Mouse (Mus musculus) lung, postnatal 25 days (tissue): ENCODE measurements around the gene Tmem82.

Experiments used
- DNase-seq: peaks from one replicate; pipeline ENCODE4 v3.0.0; 2022; ENCODE audit warnings: low spot score

Tmem82 gene

DNA sequence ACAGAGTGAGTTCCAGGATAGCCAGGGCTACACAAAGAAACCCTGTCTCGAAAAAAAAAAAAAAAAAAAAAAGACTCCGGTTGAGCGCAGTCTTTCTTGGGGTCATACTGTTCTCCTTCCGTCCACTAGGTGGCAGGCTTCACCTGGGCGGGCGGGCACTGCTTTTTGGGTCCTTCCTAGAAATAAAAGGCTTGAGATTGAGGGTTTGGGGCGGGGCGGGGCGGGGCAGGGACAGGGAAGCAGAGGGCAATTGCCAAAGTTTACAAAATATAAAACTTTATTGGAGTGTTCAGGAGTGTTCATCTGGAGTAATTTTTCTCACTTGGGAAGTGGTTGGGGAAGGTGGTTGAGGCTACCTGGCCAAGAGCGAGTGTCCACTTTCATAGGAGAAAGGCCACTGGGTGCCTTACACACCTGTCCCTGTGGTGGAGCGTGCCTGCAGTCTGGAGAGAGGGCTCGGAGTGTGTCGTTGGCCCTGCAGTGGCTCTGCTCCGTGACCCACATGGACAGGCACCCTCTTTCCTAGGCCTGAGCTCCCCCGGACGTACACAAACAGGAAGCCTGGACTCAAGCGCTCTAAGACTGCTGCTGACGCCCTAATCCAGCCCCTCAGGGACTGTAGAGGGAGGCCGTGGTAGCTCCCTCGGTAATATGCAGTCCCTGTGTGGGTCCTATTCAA is at the start of gene Tmem82:
TSS of gene Tmem82 (minus strand) at position 69 of the 679 bp plus-strand sequence.
- DNase-seq = peak; percentile 78

DNA sequence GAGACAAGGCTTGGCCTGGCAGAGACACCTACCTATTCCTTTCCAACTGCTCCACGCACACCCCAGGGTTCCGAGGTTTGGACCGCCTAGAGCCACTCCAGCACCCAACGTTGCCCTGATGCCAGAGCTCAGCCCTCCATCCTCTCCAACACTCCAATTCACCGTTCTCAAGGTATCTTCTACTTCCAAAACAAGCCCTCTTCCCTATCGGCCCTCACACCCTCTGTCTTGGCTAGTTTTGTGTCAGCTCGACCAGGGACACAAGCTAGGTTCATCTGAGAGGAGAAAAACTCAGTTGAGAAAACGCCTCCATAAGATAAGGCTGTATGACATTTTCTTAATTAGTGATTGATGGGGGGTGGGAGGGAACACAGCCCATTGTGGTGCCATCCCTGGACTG is 46.4 kb upstream of the Tmem82 start, which contains the start of gene Plekhm2:
TSS of gene Plekhm2 (minus strand) at position 101 of the 400 bp plus-strand sequence.
- DNase-seq = no peak

DNA sequence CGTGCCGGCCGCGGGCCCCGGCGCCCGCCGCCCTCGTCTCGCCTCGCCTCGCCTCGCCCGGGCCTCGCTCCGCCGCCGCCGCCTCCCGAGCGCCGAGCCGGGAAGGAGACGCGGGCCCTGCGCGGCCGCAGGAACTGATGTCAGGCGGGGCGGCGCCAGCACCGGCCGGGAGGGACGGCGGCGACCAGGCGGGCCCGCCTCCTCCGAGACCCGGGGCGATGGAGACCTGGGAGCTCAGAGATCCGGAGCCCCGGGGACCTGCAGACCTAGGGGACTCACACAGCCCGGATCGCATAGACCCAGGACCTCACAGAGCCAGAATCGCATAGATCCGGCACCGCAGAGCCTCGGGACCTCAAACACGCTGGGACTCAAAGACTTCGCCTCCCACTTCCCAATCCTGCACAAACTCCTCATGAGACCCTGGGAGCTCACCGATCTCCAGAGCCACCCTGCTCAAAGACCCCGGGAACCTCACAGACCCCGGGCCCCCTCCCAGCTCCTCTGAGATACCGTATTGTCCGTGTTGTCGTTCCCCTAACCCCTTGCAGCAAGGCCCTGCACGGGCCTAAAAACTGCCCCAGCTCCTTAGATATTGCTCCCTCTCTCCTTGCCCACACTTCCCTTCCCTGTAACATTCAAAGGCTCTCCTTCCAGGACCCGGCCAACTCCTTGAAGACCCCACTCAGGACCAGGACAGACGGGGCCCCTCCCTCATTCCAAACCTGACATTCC is 45.7 kb upstream of the Tmem82 start:
- DNase-seq = peak; percentile 74

DNA sequence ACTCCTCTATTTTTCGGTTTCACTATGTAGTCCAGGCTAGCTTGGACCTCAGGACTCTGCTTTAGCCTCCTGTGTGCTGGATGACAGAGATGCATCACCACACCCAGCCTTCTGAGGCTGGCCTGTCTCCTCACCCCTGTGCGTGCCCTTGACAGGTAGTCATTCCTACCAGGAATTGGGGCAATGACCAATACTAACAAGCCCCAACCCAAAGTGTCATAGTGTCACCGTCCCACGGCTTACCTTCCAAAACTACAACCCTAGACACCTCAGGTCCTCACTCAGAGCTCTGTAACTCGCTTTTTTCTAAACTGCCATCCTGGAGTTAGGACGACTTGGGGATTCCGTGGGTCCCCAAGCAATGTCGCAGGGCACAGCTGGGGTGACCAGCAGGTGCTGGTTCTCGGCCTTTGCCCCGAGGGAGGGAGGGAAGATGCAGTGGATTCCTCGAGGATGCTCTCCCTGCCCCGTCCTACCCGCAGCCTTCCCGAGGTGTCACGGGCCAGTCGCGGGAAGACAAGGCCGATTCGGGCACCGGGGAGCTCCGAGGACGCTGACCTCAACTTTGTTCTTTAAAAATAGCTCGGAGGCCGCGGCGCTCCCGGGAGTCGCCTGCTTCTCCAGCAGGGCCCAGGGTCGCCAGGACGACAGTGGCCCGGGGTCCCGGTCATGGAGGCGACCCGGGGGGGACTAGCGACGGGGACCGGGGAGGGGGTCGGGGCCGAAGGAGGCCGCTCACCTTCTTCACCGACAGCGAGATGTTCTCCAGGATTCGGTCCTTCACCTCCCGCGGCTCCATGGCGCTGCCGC is 44.9 kb upstream of the Tmem82 start:
- no peak for DNase-seq

DNA sequence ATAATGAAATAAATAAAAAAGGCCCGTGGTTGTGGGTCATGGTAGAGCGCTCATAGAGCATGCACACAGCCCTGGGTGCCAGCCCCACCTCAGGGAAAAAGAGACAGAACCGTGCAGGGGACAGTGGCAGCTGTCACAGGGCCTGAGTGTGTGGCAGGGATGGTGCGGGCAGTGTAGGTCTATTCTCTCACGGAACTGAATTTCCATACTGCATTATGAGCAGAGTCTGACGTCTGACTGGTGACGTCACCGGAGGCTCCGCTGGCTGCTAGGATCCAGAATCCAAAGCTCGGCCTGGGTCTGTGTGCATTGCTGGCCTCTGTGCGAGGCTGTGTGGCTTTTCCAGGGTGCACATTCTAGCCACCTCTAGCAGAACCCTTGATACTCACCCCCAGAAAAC is 42.5 kb upstream of the Tmem82 start:
- no peak for DNase-seq

- no peak for DNase-seq
Measured at GRCm38 (mm10) chr4:141659739-141660138, 41.3 kb upstream of the Tmem82 start.

DNA sequence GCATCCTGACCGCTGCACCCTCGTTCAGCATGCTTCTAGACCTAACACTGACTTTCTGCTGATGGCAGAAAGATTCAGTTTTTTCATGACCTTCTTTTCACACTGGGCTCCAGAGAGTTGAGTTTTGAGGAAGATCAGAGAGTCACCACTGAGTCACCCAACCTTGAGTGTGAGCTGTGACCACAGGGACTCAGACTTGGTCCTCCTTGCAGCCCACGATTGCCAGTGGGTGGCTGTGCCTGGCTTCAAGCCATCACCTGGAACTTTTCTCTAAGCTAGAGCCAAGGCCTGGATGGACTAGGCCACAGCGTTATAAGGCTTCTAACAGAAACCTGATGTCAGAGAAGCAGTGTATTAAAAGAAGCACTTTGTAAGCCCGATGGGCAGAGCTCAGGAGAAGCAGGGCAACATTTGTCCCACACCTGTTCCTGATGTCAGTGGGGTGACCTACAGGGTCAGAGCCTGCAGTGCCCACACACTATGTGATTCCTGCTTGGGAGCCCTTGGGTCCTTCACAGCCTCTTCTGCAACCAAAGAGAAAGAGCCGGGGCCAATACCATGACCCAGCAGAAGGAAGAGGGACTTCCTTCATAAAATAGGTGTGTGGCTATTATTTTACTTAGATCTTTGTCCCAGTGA is 40.5 kb upstream of the Tmem82 start:
- no peak for DNase-seq

DNA sequence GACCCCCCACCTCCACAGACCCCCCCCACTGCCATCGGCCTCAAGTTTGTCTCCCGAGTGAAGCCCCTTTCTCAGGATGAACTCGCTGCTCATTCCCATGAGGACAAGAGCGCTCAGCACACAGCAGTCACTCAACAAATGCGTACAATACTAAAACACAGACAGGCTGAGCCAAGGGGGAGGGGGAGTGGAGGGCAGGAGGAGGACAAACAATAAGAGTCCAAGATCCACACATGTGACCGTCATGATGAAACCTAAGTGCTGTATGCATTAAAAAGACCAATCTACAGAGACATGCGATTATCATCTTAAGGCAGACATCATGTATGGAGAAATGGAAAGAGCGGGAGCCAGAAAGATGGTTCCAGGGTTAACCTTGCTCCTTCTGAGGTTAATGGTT is 38.5 kb upstream of the Tmem82 start:
- DNase-seq = no peak

DNA sequence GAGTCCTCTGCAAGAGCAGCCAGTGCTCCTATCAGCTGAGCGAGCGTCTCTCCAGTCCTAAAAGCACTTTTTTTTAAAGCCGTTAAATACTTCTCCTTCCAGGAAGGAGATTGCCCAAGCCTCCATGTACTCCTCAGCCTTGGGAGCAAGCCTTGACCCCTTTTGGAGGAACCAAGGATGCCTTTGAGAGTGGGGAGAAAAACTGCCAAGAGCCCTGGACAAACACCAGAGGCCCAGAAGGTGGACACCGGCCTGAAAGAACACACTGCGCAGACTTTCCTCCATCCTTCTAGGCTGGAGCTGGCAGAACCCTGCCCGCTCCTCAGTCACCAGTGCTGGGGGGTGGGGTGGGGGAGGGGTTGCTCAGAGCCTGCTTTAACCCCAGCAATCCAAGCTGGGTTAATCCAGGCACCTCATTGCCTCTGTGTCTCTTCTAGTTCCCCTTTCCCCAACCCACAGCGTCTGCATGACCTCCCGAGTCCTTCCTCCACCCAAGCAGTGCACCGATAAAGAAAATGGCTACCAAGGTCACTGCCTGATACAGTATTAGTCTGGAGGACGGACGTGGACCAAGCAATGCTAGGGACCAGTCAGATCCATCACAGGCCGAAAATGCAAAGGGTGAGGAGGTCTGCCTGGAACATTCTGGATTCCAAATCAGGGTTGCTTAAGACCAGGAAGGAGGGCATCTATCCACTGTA is 37.6 kb upstream of the Tmem82 start:
- peak; percentile 83 for DNase-seq

DNA sequence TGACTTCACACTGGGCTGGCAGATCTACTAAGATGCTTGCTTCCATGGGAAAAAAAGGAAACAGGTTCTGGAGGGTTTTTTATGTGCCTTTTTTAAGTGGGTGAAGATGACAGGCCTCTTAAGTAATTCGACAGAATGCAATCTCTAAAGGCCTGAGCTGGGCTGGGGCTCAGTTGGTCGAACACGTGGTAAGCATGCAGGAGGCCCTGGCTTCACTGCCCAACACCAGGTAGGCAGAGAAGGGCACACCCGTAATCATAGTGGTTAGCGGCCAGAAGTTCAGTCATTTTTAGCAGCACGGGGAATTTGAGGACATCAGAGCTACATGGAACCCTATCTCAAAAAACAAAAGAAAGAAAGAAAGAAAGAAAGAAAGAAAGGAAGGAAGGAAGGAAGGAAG is 36.1 kb upstream of the Tmem82 start:
- DNase-seq = no peak

DNA sequence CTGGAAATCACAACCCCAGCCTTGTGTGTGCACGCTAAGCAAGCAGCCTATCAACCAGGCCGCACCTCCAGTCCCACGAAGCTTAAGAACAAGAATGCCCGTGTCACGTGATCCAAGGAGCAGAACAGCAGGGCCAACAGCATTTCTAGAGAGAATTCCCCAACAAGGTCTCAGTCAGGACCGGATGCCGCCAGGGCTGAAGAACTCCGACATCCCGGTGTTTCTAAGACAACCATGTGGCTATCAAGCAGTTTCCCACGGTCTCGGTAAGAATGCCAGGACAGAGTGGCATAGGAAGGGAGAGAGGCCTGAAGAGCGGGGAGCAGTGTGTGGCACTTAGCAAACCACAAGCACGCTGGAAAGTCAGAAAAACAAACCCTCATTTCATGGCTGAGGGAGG is 35.4 kb upstream of the Tmem82 start:
- DNase-seq = peak; percentile 54

DNA sequence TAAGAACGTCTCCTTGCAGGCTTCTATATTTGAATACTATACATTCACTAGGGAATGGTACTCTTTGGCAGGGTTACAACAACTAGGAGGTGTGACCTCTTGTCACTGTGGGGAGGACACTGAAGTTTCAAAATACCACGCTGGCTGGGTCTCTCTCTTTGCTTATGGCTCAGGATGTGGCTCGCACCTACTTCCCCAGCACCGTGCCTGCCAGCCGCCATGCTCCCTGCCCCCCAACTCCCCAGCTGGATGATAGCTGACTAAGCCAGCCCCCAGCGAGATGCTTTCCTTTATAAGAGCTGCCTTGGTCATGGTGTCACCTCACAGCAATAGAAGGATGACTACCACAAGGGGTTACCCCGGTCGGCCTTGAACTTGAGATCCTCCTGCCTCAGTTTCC is 34.6 kb upstream of the Tmem82 start:
- no peak for DNase-seq

DNA sequence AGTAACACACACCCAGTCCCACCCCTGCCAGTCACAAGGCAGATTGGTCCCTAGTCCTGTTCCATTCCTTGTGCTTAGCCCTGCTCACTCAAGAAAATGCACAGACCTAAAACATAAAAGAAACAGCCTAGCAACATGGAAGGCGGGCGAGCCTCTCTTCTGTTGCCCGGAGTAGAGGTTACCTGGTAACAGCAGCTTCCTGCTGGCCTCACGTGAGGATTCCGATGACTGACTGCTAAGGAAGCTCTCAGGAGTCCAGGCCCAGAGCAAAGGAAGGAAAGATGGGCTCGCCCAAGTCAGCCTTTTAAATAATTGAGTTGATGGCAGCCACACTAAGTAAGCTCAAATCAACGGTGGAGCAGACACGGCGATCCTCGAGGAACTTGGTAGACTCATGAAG is 33.5 kb upstream of the Tmem82 start:
- DNase-seq = no peak

GRCm38 (mm10) chr4:141651286-141651685 is 32.9 kb upstream of the Tmem82 start:
- DNase-seq = no peak

DNA sequence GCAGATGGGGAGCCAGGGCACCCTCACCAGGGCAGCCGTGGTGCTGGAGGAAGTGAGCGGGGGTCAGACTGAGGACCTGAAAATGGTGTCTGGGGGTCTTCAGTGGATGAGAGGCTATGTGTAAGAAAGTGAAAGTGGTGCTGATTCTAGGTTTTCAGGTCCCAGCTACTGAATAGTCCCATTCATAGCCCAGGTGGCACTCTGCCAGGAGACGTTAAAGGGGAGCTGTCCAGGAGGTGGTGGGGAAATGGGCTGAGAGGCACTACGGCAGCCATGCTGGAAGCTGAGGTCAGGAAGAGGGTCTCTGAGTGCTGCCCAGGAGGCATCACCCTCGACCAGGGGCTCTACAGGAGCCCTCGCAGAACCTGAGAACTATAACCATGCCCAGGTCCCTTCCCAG is 30.8 kb upstream of the Tmem82 start:
- DNase-seq = no peak

GRCm38 (mm10) chr4:141648262-141648661 is 29.8 kb upstream of the Tmem82 start:
- no peak for DNase-seq

DNA sequence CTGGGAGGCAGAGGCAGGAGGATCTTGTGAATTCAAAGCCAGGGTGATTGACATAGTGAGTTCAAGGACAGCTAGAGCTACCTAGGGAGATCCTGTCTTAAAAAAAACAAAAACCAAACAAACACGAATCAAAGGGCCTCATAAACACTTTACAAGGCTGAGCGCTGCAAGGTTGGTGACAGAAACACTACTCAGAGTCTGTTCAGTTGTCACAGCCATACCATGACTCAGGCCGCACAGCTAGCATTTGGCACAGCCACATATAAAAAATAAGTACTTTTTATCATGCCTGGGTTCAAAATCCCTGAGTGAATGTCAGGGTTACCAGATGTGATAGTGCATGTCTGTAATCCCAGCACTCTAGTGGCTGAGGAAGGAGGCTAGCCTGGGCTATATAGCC is 28.8 kb upstream of the Tmem82 start:
- DNase-seq = no peak

DNA sequence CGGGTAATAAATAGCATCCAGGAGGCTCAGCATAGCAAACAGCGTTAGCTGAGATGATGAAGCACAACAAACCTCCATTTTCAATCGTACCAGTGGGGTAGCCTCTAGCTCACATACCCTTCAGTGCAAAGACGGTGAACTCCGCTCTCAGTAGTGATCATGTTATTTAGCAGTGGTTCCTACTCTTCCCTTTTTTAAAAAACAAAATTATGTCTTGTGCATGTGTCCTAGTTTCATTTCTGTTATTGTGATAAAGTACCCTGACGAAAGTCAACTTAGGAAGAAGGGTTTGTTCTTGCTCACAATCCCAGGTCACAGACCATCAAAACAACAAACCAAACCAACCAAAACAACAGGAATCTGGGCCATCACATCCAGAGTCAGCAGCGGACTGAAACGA is 27.6 kb upstream of the Tmem82 start:
- DNase-seq = no peak

DNA sequence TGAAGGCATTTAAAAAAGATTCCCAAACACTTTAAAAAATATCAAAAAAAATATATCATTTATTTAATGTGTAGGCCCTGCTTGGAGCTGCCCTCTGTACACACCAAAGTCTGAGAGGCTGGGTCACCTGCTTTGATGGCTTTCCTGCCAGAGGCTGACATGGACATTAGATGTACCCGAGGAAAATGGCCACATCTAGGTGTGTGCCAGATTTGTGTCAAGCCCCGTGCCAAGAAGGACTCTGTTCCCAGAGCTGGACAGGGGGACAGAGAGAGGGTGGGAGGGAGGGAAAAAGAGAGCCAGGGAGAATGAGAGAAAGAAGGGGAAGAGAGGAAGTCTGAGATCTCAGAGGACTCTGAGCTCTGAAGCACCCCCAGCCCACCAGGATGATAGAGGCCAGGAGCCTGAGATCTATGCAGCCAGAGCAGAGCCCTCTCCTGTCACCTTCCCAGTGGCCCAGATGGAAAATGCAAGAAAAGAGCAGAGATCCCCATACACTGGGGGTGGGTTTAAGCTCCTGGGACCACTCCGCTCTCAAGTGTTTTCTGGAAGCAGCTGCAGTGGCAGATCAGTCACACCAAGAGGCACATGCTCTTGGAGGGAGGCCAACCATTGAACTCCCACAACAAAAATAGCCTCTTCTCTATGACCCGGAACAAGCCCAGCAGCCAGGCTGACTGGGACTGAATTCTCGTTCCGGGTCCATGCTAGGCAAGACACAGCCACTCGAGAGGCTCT is 24.9 kb upstream of the Tmem82 start:
- DNase-seq = peak; percentile 65

DNA sequence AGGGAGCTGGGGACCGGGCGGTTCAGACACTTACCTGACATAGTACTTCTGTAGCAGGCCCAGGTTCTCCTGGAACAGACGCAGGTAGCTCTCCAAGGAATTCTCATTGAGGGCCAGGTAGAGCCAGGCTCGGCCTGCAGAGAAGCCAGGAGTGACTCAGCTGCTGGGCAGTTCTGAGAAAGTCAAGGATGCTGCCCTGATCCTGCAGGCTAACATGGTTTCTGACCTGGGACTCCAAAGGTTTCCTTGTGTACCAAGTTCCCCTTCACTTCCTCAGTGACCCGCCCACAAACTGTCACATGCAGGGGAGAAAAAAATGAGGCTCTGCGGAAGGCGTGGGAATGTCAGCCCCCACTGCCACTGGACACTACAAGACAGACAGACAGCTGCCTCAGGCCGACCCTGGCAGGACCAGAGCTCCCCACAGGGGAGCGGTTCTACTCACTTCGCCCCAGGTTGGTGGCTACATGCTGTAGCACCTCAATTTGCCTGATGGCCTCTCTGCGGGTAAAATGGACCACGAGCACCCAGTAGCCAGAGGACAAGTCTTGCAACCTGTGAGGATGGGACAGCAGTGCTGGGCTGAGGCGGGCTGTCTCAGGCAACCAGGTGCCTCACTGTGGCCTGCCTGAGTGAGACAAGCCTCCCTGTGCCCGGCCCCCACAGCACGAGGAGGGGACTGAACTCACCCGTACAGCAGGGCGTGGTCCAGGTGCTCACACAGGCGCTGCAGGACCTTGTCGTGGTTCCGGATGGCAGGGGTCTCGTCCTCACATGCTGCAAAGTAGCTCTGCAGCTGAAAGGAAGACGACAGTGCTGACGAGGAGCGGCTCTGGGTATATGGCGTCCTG is 23.8 kb upstream of the Tmem82 start:
- no peak for DNase-seq
